Mouse (Mus musculus) kidney, embryonic 16.5 days (tissue): ENCODE measurements around the gene Slco6c1. TPM values are rescaled to one million over a fixed set of nuclear protein-coding genes. Genes with fewer than 3 reads are reported as not detected.

Experiments
- ATAC-seq: fragments of 200-750 bp; cut with Nextera tagmentation; 2 replicates; pipeline ENCODE4 v1.8.0; 2017; ENCODE audit warnings: moderate TSS enrichment; ENCODE audit not compliant: low FRiP score, low TSS enrichment
- H3K27ac ChIP-seq: fragments of 300-500 bp; sonication (generic); 2 replicates; pipeline ENCODE4 v1.5.1; 2014; ENCODE audit warnings: low read length
- H3K27me3 ChIP-seq: fragments of 300-500 bp; sonication (generic); 2 replicates; pipeline ENCODE4 v1.6.1; 2014; ENCODE audit warnings: low read length, control low read depth, mixed read lengths; ENCODE audit not compliant: insufficient read depth
- H3K36me3 ChIP-seq: fragments of 300-500 bp; sonication (generic); 2 replicates; pipeline ENCODE4 v1.6.1; 2014; ENCODE audit warnings: low read length, control low read depth, mixed read lengths; ENCODE audit not compliant: insufficient read depth
- H3K4me1 ChIP-seq: fragments of 300-500 bp; sonication (generic); 2 replicates; pipeline ENCODE4 v1.6.1; 2014; ENCODE audit warnings: low read length, control low read depth, mixed read lengths; ENCODE audit not compliant: insufficient read depth
- H3K4me2 ChIP-seq: fragments of 300-500 bp; sonication (generic); replicated peaks from 2 replicates; pipeline ENCODE4 v1.6.1; 2014; ENCODE audit warnings: low read depth, low read length
- H3K4me3 ChIP-seq: fragments of 300-500 bp; sonication (generic); 2 replicates; pipeline ENCODE4 v1.5.1; 2014; ENCODE audit warnings: mild to moderate bottlenecking, low read length
- H3K9ac ChIP-seq: fragments of 300-500 bp; sonication (generic); replicated peaks from 2 replicates; pipeline ENCODE4 v1.6.1; 2014; ENCODE audit warnings: low read length
- H3K9me3 ChIP-seq: fragments of 300-500 bp; sonication (generic); 2 replicates; pipeline ENCODE4 v1.6.1; 2016; ENCODE audit warnings: low read length, control low read depth
- WGBS: fragments of 180-500 bp; shearing (Covaris S2); extraction: QIAGEN DNeasy Blood & Tissue Kit; methylation state at CpG from one replicate; pipeline ENCODE4 v1.1.7; 2014; 5-methylcytosine and 5-hydroxymethylcytosine counted together
- polyA plus RNA-seq: library from polyadenylated mRNA; unstranded; fragments of >200 nt; fragmentation: Nextera tagmentation; extraction: Ambion mirVana; gene quantifications from 2 replicates; pipeline ENCODE4 v1.2.1, GENCODE M21; 2015

Gene Slco6c1
- polyA plus RNA-seq: not detected in 2 replicates

GRCm38 (mm10) chr1:97128201-97128600 is at the start of gene Slco6c1:
Gene Slco6c1 (minus strand): TSS chr1:97128301.
- Histone ChIP-seq H3K9me3 (no peaks in the 10 kb centered on the region), H3K27ac (no peak within 1 kb of the TSS), H3K4me2 (no peak within 1 kb of the TSS), H3K9ac (no peak within 1 kb of the TSS), H3K27me3 (no peaks in the 10 kb centered on the region), H3K4me3 (no peak within 1 kb of the TSS), H3K36me3 (no peaks in the 10 kb centered on the region), H3K4me1 (no peaks in the 10 kb centered on the region)
- no peak for ATAC-seq
- WGBS: 87% methylated on average over 6 of the region's 6 CpGs

- no peak overlapping the region for H3K4me2 ChIP-seq
- WGBS: 45% methylated on average over 1 of the region's 1 CpGs
- ATAC-seq: no peak
Measured at GRCm38 (mm10) chr1:97038982-97039381, 89.1 kb downstream of the Slco6c1 start.

GRCm38 (mm10) chr1:97038548-97038947 is 89.6 kb downstream of the Slco6c1 start:
- Histone ChIP-seq H3K4me3 (no peak overlapping the region), H3K4me2 (no peak overlapping the region), H3K4me1 (no peaks in the 10 kb centered on the region), H3K36me3 (no peaks in the 10 kb centered on the region), H3K9me3 (no peaks in the 10 kb centered on the region), H3K27me3 (no peaks in the 10 kb centered on the region), H3K9ac (no peak overlapping the region), H3K27ac (no peak overlapping the region)
- 1% methylated on average over 2 of the region's 2 CpGs for WGBS
- no peak for ATAC-seq

More at GRCm38 (mm10) chr1:97038982-97039381, 89.1 kb downstream of the Slco6c1 start:
- Histone ChIP-seq H3K9me3 (no peaks in the 10 kb centered on the region), H3K36me3 (no peaks in the 10 kb centered on the region), H3K27ac (no peak overlapping the region), H3K4me3 (no peak overlapping the region), H3K4me1 (no peaks in the 10 kb centered on the region), H3K27me3 (no peaks in the 10 kb centered on the region), H3K9ac (no peak overlapping the region)

GRCm38 (mm10) chr1:97037955-97038354 is 90.1 kb downstream of the Slco6c1 start:
- ATAC-seq: no peak
- H3K36me3 ChIP-seq: no peaks in the 10 kb centered on the region
- WGBS: 67% methylated on average over 2 of the region's 2 CpGs
- no peak overlapping the region for H3K4me3 ChIP-seq
- no peak overlapping the region for H3K4me2 ChIP-seq
- H3K9me3 ChIP-seq: no peaks in the 10 kb centered on the region
- no peak overlapping the region for H3K27ac ChIP-seq
- H3K9ac ChIP-seq: no peak overlapping the region
- H3K27me3 ChIP-seq: no peaks in the 10 kb centered on the region
- H3K4me1 ChIP-seq: no peaks in the 10 kb centered on the region

- peak; percentile 51; the same call in 1 of the 2 replicates for ATAC-seq
- H3K27me3 ChIP-seq: no peaks in the 10 kb centered on the region
- no peaks in the 10 kb centered on the region for H3K4me1 ChIP-seq
- H3K9me3 ChIP-seq: no peaks in the 10 kb centered on the region
- H3K36me3 ChIP-seq: no peaks in the 10 kb centered on the region
- no peak overlapping the region for H3K4me2 ChIP-seq
- WGBS: 49% methylated on average over 2 of the region's 2 CpGs
- no peak overlapping the region for H3K9ac ChIP-seq
- no peak overlapping the region for H3K4me3 ChIP-seq
- H3K27ac ChIP-seq: no peak overlapping the region
Measured at GRCm38 (mm10) chr1:97021388-97021787, 106.7 kb downstream of the Slco6c1 start.

- Histone ChIP-seq H3K4me2 (no peak overlapping the region), H3K4me1 (no peaks in the 10 kb centered on the region), H3K9me3 (no peaks in the 10 kb centered on the region), H3K9ac (no peak overlapping the region), H3K36me3 (no peaks in the 10 kb centered on the region), H3K27me3 (no peaks in the 10 kb centered on the region), H3K27ac (no peak overlapping the region), H3K4me3 (no peak overlapping the region)
- no peak for ATAC-seq
- 52% methylated on average over 1 of the region's 1 CpGs for WGBS
Measured at GRCm38 (mm10) chr1:97019404-97019803, 108.7 kb downstream of the Slco6c1 start.

GRCm38 (mm10) chr1:97018978-97019377 is 109.1 kb downstream of the Slco6c1 start:
- no peak for ATAC-seq
- no peaks in the 10 kb centered on the region for H3K27me3 ChIP-seq
- H3K4me1 ChIP-seq: no peaks in the 10 kb centered on the region
- no peak overlapping the region for H3K4me2 ChIP-seq
- H3K9me3 ChIP-seq: no peaks in the 10 kb centered on the region
- no peaks in the 10 kb centered on the region for H3K36me3 ChIP-seq
- no peak overlapping the region for H3K9ac ChIP-seq
- H3K4me3 ChIP-seq: no peak overlapping the region
- no peak overlapping the region for H3K27ac ChIP-seq
